8 mouse cellular contexts compared by ENCODE assay signal in the genomic region with DNA sequence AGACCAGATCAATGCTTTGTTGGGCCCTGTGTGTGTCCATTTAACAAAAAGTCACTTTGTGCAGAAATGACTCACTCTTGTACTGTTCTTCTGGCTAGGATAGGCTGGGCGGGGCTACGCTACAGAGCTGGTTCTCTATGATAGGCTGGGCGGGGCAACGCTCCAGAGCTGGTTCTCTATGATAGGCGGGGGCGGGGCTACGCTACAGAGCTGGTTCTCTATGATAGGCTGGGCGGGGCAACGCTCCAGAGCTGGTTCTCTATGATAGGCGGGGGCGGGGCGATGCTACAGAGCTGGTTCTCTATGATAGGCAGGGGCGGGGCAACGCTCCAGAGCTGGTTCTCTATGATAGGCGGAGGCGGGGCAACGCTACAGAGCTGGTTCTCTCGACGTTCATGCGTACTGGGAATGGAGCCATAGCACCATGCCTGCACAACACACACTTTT.
DNase-seq lines count a peak whose midpoint lies in the region; ATAC-seq lines count a peak whose summit lies in the region.
"Not testable (repeated sequence)": the region's sequence is repeated elsewhere in the genome, so short reads cannot be mapped to it uniquely, and the experiment has no call there.

No protein-coding gene starts in this region.

- not testable (repeated sequence) for H3K27ac ChIP-seq in forebrain, embryonic 13.5 days; hindbrain, embryonic 13.5 days; limb, embryonic 10.5 days; neural tube, embryonic 13.5 days (replicated peaks)

- not testable (repeated sequence) for H3K27me3 ChIP-seq in forebrain, embryonic 13.5 days; hindbrain, embryonic 13.5 days; limb, embryonic 10.5 days (ENCODE audit: low read depth, poor library complexity, severe bottlenecking); neural tube, embryonic 13.5 days

- ATAC-seq in cerebellum, adult (ENCODE audit: insufficient number of reproducible peaks, low FRiP score, low TSS enrichment) = peak; percentile 74
- ATAC-seq in forebrain, embryonic 13.5 days = peak; percentile 67
- ATAC-seq in hindbrain, embryonic 13.5 days (ENCODE audit: low FRiP score) = peak; percentile 36; the same call in 1 of the 2 replicates
- ATAC-seq in megakaryocyte progenitor cell, adult 5-6 weeks (replicated peaks; ENCODE audit: poor library complexity) = peak; percentile 67
- 0 out of 2 replicates have a peak, but pooled peaks have one; percentile 44 for ATAC-seq in neural tube, embryonic 13.5 days (ENCODE audit: low read depth)

- 31% methylated on average over 20 of the region's 20 CpGs for WGBS in forebrain, embryonic 13.5 days
- WGBS in hindbrain, embryonic 13.5 days = 23% methylated on average over 16 of the region's 20 CpGs
- 32% methylated on average over 20 of the region's 20 CpGs for WGBS in limb, embryonic 10.5 days
- 33% methylated on average over 20 of the region's 20 CpGs for WGBS in neural tube, embryonic 13.5 days

- not testable (repeated sequence) for H3K4me1 ChIP-seq in forebrain, embryonic 13.5 days
- peaks cover 12% of the 10 kb centered on the region for H3K4me1 ChIP-seq in hindbrain, embryonic 13.5 days (replicated peaks)
- peaks cover 21% of the 10 kb centered on the region for H3K4me1 ChIP-seq in limb, embryonic 10.5 days
- H3K4me1 ChIP-seq in neural tube, embryonic 13.5 days (replicated peaks) = peaks cover 19% of the 10 kb centered on the region

- not testable (repeated sequence) for H3K4me2 ChIP-seq in forebrain, embryonic 13.5 days; hindbrain, embryonic 13.5 days; neural tube, embryonic 13.5 days

- H3K9ac ChIP-seq in forebrain, embryonic 13.5 days; hindbrain, embryonic 13.5 days; neural tube, embryonic 13.5 days: not testable (repeated sequence)

- DNase-seq in MN1 (ENCODE audit: low spot score) = peak; percentile 35
- DNase-seq in limb, embryonic 10.5 days (ENCODE audit: low spot score) = peak; percentile 40
- peak; percentile 51 for DNase-seq in thymus, postnatal 0 days (ENCODE audit: low spot score)

- H3K36me3 ChIP-seq in forebrain, embryonic 13.5 days (ENCODE audit: poor library complexity, severe bottlenecking); hindbrain, embryonic 13.5 days; limb, embryonic 10.5 days; neural tube, embryonic 13.5 days: not testable (repeated sequence)

- H3K9me3 ChIP-seq in forebrain, embryonic 13.5 days (replicated peaks); hindbrain, embryonic 13.5 days; limb, embryonic 10.5 days (replicated peaks); neural tube, embryonic 13.5 days: not testable (repeated sequence)

- H3K4me3 ChIP-seq in forebrain, embryonic 13.5 days; hindbrain, embryonic 13.5 days; limb, embryonic 10.5 days; neural tube, embryonic 13.5 days: not testable (repeated sequence)
